Mouse (Mus musculus) spleen, postnatal 10 days (tissue): ENCODE measurements around the gene Siae.

Experiments used
- DNase-seq, 2 experiments: peaks; one replicate each; pipeline ENCODE4 v3.0.0; 2021 to 2022; ENCODE audit warnings: low spot score in 2 of 2

Gene Siae

DNA sequence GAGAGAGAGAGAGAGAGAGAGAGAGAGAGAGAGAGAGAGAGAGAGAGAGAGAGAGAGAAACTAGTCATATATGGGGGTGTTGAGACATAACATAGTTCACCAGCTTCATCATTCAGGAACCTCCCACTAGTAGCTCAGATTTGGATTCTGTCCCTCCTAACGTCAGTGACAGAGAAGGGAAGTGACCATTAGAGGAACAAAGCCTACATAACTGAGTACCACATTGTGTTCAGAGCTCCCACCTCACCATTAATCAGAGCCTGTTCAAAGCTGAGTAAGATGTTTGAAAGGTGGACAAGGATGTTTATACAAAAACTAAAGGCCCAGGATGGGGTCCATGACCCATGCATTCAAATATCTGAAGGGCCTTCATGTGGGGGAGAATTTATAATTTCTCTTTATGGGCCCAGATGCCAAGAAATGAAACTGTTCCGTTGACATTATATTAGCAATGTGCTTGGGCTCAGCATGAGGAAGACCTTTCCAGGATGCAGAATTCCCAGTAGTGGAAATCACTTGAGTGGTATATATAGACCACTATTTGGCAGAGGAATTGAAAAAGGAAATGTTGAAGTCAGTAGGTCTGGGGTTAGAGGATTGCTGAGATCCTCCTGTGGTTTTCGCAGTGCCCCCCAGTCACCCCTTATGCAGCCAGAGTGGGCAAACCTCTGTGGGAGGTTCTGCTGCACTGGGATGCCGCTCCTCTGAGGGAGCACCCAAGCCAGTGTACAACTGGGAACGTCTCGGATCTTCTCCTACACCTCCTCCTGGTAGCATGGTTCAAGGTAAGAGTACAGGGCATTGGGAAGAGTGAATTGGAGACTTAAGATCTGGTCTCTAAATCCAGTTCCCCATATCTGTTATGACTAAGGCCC is 14.6 kb upstream of the Siae start:
- no peak for DNase-seq

DNA sequence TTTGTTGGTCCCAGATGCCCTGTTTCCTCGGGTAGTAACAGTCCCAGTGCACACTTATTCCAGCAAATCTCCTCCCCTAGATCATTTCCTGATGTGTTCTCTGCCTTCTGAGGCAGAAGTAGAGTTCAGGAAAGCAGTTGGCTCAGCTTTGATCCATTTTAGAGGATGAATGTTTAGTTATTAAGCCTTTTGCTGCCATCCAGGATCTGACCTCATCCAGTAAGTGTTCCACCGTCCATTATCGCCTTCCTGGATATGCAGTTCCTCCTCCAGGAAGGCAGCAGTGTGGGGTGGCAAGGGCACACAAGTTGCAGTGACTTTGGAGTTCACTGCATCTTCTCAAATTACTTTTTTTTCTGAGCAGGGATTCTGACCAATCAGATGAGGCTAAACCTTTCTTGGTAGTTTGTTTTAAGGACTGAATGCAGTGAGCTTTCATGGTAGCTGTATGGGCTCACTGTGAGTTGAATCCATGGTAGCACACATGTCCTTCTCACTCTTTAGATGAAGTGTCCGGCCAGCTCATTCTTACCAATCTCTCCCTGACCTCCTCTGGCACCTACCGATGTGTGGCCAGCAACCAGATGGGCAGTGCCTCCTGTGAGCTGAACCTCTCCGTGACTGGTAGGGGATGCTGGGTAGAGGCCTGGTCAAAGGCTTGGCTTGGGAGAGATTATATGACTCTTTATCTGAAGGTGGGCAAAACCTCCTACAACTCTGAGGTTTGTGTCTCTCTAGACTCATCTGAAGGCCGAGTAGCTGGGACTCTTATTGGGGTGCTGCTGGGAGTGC is 13.5 kb upstream of the Siae start:
- DNase-seq, result no peak

DNA sequence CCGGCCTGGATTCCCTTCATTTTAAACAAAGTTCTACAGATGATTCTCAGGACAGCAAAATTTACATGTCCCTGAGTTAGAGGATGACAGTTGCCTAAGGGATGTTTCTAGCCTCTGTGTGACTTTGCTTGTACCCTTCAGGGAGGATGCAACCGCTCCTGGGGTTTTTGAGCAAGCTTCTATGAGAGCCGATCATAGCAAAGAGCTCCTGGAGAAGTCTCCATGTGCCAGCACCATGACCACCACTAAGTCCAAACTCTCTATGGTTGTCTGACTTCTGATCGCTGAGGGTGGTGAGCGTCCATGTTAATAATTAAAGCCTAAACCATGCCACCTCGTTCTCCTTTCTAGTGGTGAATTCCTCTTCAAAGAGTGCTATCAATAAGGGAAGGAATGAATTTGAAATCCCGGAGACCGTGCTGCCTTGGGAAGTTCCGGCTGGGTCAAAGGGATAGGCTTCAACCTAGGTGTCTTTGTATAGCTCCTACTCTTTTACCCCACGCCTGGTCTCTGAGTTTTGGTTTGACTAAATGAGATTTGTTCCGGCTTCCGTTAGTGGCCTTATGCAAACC is 11.5 kb upstream of the Siae start:
- DNase-seq, result no peak

DNA sequence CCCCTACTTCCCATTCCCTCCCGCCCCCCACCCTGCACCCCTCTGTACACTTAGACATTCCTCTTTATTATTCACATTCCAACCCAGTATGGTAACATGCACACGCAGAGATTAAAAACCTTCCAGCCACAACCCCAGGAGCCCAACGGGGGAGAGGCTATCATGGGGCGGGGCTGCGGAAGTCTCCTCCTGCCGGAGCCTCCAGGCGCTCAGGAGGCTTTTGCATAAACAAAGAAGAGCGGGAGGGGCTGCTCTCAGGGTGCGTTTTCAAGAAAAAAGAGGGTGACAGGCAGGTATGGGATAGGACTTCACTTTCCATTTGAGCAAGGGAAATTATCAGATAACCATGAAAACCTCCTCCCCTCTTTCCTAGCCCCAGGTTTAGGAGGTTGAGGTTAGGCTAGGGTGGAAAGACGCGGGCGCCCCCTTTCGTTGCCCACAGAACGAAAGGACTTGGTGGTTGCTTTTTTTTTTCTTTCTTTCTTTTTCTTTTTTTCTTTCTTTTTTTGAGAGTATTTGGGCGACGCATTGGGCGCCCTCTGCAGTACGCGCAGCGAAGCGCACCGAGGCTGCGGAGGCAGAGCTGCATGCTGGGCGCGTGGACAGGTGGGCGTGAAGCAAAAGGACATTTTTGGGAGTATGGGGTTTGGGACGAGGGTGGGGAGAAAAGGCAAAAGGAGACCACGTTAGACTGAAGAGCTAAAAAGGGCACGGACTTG is 10.9 kb upstream of the Siae start:
- peak; percentile 23 to 67 for DNase-seq

DNA sequence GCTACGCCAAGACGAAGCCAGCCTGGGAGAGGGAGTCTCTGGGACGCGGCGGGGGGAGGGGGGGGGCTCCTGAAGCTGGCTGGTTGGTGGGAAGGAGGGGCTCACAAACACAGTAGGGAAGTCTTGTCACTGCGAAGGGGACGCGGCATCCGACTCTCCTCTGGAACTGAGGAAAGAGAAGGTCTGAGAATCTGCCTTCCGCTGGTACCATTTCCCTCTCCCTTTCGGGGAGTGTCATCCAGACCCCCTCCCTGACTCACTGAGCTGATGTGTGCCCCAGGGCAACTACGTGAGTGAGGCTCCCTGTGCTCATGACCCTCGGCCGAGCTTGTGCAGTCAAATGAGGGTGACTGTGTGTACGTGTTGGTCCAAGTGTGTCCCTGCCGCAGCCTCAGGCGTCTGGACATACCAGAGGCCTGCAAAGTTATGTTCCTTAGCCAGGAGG is 10.3 kb upstream of the Siae start:
- no peak for DNase-seq

DNA sequence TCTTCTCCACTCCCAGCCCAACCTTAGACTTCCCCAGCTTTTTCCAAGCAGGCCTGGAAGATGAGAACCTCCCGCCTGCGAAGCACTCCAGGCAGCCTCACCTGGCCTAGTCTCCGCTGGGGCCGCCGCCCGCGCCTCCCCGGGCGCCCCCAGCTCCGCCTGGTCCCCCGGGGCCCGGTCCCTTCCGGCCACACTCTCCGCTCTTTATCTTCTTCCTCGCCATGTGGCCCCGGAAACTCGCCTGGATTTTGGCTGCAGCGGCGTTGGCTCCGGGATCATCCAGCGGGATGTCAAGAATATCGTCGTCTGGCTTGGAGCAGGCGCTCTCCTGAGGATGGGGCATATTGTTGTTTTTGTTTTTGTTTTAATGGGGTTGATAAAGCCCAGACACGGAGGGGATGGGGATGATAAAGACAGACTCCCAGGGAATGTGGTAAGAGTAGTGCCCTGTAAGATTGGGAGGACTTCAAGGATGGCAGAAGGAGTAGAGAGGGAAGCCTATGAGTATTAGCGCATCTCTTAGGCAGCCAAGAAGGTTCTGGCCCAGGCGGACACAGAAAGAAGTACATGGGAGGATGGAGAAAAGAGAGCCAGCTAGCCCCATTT is 9.5 kb upstream of the Siae start:
- DNase-seq, result no peak

DNA sequence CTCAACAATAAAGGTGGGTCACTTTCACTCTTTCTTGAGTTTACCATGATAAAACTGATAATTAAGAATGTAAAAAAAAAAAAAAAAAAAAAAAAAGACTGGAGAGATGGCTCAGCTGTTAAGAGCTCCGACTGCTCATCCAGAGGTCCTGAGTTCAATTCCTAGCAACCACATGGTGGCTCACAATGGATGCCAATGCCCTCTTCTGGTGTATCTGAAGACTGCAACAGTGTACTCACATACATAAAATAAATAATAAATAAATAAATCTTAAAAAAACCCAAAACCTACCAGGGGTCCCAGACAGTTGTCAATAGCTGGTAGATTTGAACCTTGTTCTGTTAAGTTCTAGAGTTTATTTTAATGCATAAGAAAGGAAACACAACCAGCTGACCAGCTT is 8.6 kb upstream of the Siae start:
- no peak for DNase-seq

DNA sequence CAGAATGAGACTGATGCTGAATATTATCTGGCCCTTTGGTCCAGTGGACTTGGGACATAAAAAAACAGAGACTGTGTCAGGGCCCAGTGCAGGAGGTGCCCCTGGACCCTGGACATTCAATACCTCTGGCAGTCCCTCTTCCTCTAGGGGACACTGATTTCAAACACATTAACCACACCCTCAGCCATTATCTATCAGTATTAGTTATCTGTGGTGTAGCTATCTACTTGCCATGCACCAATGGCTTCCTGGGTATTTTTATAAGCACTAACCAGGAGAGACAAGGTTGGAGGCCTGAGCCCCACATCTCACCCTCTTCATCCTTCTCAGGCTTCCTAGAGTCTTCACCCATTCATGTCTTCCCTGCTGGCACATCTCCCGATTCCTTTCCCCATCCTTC is 5.1 kb upstream of the Siae start:
- DNase-seq, result no peak

DNA sequence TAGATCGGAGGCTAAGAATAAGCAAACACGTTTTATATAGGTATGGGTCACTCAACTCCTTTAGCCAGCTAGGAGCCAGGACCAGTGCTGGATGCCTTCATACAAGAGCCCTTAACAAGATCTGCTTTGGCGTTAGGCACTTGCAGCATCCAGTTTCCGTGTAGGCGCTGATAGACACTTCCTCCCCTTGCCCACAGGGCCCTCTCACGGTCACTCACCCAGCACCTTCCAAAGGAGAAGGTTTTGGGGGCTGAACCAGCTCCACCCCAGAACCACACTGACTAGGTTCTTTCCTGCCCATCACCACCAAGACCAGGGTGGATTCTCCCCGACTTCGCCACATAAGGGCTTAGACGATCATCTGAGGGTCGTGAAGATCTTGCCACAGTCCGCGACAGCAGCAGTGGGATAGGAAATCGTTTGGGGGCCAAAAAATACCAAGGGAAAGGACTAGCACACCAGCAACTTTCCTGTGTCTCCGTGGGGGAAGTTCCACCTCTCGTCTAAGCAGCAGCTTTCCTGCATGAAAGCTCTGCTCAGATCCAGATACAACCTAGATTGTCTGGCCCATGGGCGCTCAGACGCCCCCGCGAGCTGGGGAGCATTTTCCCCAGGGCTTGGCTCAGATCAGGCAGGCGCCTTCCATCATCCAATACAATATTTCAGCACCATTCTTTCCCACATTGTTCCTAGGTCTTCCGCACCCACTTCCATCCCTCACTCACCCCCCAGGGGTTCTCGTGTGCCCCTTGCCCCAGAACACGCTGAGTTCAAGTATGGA is 3.6 kb upstream of the Siae start:
- DNase-seq, result no peak

DNA sequence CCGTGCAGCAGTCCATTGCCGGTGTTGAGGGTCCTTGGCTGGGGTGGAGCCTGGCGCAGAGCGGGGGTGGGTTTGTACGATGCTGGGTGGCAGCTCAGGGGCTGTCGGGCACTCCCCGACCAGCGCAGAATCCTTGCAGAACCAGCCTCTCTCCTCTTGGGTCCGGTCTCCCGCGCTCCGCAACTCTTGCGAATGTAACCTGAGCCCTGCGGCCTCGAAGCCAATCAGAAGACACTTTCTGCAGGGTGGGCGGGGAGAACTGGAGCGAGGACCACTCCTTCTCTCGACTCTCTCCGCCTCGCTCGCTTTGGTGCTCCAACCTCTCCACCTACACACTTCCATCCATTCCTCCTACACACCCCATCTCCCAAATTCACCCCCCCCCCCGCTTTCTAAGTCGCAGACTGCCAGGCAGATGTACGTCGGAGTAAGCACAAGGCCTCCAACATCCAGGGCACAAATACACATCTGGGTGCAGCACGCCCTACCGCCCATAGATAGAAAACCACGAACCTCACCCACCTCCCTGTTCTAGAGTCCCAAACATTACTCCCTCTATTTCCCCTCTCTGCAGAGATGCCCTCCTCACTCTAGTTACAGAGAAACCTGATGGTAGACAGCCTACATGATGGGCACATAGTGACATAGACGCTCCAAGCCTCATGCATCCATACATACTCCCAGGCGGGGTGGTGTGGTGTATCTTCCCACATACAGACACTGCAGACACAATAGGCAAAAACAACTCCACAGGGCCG is 2.8 kb upstream of the Siae start, which contains the start of gene Nrgn:
TSS of gene Nrgn (minus strand) at position 369 of the 758 bp plus-strand sequence.
- DNase-seq, result peak in 1 of 2 experiments; percentile 76

DNA sequence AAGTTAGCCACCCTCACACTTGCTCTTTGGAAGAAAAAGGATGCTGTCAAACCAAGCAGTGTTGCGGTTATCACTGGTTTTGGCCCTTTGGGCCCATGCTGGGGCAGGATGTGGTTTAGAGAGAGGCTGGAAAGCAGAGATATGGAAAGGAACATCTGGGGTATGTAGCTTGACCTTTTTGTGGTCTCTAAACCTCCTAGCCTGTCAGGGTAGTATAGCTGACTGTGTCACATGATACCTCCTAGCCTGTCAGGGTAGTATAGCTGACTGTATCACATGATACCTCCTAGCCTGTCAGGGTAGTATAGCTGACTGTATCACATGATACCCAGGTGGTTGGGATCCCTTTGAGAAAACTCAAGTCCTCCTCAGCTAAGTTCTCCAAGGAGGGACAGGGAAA is 1.2 kb upstream of the Siae start:
- DNase-seq, result no peak

DNA sequence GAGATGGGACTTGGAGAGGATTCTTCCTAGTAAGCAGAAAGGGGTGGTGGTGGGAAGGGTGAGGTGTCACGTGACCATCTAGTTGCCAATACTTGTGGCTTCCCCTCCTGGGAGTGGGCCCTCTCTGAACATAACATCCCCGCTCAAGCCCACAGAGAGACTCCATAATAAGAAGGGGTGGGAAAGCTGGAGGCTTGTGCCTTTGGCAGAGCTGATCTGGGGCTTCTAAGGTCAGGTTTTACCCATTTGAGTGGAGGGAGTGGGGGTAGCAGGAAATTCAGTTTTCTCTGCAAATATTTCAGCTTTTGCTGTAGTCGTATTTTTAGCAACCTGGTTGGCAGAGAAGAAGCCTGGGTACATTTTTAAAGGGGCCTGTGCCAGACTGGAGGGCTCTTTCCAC is 868 bp downstream of the Siae start:
- DNase-seq, result no peak

DNA sequence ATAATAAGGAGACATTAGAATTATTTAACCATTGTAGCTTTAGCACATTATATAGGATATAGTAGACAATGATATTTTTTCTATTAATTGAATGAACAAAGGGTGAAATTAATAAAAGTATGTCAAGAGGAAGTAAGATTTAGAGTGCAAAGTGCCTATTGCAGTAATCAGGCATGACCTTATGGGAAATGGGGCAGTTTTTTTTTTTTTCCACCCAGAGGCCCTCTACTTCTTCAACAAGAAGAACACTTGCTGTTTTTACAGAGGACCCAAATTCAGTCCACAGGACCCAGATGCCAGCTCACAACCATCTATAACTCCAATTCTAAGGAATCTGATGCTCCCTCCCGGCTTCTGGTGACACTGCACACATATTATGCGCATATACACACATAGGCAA is 5.1 kb downstream of the Siae start:
- DNase-seq, result no peak

DNA sequence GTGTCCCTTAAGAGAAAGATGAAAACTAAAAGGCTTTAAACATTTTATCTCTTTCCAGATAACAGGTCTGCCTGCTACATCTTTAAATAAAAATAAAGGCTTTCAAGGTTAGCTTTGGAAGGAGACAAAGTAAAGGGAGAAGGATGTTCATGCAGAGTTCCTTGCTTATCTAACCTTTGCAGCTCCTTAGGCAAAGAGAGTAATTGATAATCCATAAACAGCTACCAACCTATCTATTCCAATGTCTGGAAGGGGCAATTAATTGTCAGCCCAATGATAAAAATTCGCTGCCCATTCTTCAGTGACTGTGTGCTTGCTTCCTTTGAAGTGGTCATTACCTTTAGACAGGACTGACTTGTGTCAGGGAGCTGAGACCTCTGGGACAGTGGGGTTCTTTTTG is 8.3 kb downstream of the Siae start:
- DNase-seq, result no peak

DNA sequence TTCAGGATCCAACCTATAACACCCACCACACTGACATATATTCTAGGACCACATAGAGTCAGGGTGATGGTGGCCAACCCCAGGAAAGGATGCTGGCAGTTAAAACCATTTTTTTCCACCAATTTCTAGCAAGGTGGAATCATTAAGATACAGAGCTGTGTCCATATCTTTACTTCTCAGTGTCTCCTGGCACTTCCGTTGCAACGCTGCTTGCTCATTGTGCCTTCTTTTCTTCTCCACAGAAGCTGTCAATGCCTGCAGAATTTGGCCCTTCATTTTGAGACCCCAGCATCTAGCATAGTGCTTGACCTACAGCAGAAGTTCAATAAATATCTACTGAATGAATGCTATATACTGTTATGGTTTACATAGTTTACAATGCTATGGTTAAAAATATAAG is 11.5 kb downstream of the Siae start:
- DNase-seq, result no peak

DNA sequence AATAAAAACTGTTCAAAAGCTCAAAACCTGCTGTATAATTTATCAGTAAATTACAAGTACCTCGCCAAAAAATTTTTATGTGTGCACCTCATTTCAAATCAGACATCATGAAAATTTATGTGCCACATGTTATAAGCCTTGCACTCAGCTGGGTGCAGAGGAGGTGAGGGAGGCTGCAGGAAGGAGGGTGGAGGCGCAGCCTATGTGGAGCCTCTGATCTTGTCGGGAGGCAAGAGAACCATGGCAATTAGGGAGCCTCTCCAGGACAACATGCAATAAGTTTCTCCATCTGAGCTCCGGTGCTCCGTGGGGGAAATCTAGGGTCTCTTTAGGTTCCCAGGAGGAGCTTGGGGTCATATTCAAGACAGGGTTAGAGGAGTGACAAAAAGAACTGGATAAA is 12.0 kb downstream of the Siae start:
- DNase-seq, result no peak

DNA sequence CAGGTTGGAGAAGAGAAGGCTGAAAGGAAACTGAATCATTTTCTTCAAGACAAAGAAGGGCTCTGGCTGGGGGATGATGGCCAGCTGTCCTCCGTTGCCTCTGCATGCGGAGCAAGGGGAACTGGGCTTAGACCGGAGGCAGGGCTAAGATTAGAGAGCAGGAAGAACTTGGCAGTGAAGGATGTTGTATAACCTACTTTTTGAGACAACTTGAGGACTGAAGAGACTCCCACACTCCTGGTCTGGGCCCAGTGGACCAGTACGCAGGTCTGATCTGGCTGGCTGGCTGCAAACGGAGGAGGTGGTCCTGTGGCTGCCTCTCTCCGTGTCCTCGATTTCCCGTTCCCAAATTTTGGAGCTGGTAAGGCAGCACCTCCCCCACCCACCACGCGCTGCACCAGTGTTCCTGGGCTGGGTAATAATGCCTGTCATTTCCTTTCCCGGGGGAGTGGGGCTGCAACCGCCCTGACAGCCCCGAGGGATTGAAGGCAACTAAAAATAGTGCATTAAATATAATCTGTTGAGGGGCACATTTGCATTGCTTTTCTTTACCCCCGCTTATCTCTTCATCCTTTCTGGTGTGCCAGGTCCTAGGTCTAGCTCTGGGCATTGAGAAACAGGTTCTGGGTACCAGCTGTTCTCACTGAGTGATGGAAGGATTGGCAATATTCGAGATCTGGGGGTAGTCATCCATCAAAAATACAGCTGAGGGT is 12.6 kb downstream of the Siae start:
- DNase-seq, result peak in 1 of 2 experiments; percentile 20

DNA sequence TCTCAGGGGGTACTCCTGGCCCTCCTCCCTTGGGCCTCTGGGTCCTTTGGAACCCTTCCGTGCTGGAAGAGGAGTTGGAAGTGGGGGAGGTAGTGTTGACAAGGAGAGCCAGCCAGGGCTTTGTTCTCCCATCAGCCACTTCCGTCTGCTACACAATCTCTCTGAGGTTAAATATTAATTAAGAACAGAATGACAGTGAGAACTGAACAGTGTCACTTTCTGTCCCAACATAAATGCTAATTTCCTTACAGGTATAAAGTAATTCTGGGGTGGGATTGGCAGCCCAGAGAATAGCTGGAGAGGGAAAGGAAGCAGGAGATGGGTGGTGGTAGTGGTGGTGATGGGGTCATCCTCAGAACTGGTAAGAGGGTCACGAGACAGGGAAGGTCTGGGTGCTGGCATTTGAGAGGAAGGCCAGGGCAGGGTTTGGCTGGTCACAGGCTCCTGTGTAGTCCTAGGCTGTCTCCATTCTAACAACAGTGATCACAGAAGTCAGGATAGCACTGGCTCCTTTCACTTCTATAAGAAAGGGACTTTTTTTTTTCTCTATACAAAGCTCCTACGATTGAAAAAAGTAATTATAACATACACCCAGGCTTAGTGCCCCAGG is 13.2 kb downstream of the Siae start:
- no peak for DNase-seq
